Mouse (Mus musculus): ENCODE data around the gene Hpcal4. TPM values are rescaled to one million over a fixed set of nuclear protein-coding genes. Genes with fewer than 3 reads are reported as not detected.
A peak's percentile ranks its signal among the peaks of the same experiment; 100 is the strongest.
"Not testable (repeated sequence)": the region's sequence is repeated elsewhere in the genome, so short reads cannot be mapped to it uniquely, and the experiment has no call there.

The Hpcal4 gene
- 2.0 and 3.6 TPM in 2 replicates for total RNA-seq (2021)
- long read RNA-seq, full-length matches to known transcripts, result 1 of 2 reads
- long read RNA-seq, partial matches to known transcripts, result 0 of 2 reads
- long read RNA-seq, other reads (novel, unspliced or antisense), result 1 of 2 reads

- peak; percentile 66 for DNase-seq
These were observed at the start of gene Hpcal4 for GRCm38 (mm10) chr4:123182328-123183238. Hpcal4 (plus strand) TSS chr4:123183227.

GRCm38 (mm10) chr4:123137551-123137950 is 45.5 kb upstream of the Hpcal4 start:
- DNase-seq, result no peak

- peak; percentile 87 for DNase-seq
These were observed 43.4 kb upstream of the Hpcal4 start, which contains the start of gene Ppie for GRCm38 (mm10) chr4:123139513-123140154. Ppie (minus strand) TSS chr4:123139951.

GRCm38 (mm10) chr4:123147446-123148150 is 35.4 kb upstream of the Hpcal4 start:
- no peak for DNase-seq

- no peak for DNase-seq
These were observed 31.0 kb upstream of the Hpcal4 start for GRCm38 (mm10) chr4:123152003-123152402.

- DNase-seq, result no peak
These were observed 30.1 kb upstream of the Hpcal4 start for GRCm38 (mm10) chr4:123152976-123153375.

- no peak for DNase-seq
These were observed 28.0 kb upstream of the Hpcal4 start for GRCm38 (mm10) chr4:123155004-123155403.

- DNase-seq, result no peak
These were observed 27.6 kb upstream of the Hpcal4 start for GRCm38 (mm10) chr4:123155427-123155826.

- DNase-seq, result no peak
These were observed 27.2 kb upstream of the Hpcal4 start for GRCm38 (mm10) chr4:123155840-123156239.

GRCm38 (mm10) chr4:123160571-123160970 is 22.5 kb upstream of the Hpcal4 start:
- no peak for DNase-seq

- DNase-seq, result not testable (repeated sequence)
These were observed 21.8 kb upstream of the Hpcal4 start for GRCm38 (mm10) chr4:123161251-123161650.

GRCm38 (mm10) chr4:123162305-123162917 is 20.6 kb upstream of the Hpcal4 start:
- no peak for DNase-seq

- DNase-seq, result no peak
These were observed 18.9 kb upstream of the Hpcal4 start for GRCm38 (mm10) chr4:123164157-123164556.

- peak; percentile 31 for DNase-seq
These were observed 11.2 kb upstream of the Hpcal4 start for GRCm38 (mm10) chr4:123171811-123172210.

- peak; percentile 76 for DNase-seq
These were observed 421 bp downstream of the Hpcal4 start for GRCm38 (mm10) chr4:123183239-123184056.

GRCm38 (mm10) chr4:123184816-123185215 is 1.8 kb downstream of the Hpcal4 start:
- no peak for DNase-seq

GRCm38 (mm10) chr4:123192336-123192735 is 9.3 kb downstream of the Hpcal4 start:
- no peak for DNase-seq

- DNase-seq, result no peak
These were observed 10.8 kb downstream of the Hpcal4 start for GRCm38 (mm10) chr4:123193791-123194190.

GRCm38 (mm10) chr4:123196695-123197094 is 13.7 kb downstream of the Hpcal4 start:
- DNase-seq, result no peak

- DNase-seq, result peak; percentile 84
These were observed 17.8 kb downstream of the Hpcal4 start for GRCm38 (mm10) chr4:123200771-123201185.

Data from adrenal gland, postnatal 25 days (tissue).